Mouse (Mus musculus) embryonic fibroblast, embryonic 13.5 days (primary cell): ENCODE data around the gene Hoxa13. TPM values are rescaled to one million over a fixed set of nuclear protein-coding genes. Genes with fewer than 3 reads are reported as not detected.

ENCODE experiments used
- H3K27ac ChIP-seq: 2 replicates; pipeline ENCODE4 v1.5.1; 2012; ENCODE audit warnings: low read length, control low read depth, inconsistent platforms; ENCODE audit not compliant: insufficient read depth
- H3K4me1 ChIP-seq: 2 replicates; pipeline ENCODE4 v1.6.1; 2011; ENCODE audit warnings: low read length; ENCODE audit not compliant: control insufficient read depth, insufficient read depth
- H3K4me3 ChIP-seq: 2 replicates; pipeline ENCODE4 v1.5.1; 2011; ENCODE audit warnings: mild to moderate bottlenecking, control low read depth, low read length; ENCODE audit not compliant: insufficient read depth
- CTCF ChIP-seq: IDR thresholded peaks from 2 replicates; pipeline ENCODE4 v1.5.1; 2011; ENCODE audit warnings: mild to moderate bottlenecking, control low read depth, low read length, moderate library complexity, borderline replicate concordance; ENCODE audit not compliant: insufficient read depth
- POLR2A ChIP-seq: IDR thresholded peaks from 2 replicates; pipeline ENCODE4 v1.6.1; 2011; ENCODE audit warnings: low read depth, mild to moderate bottlenecking, control low read depth, low read length, moderate library complexity
- polyA plus RNA-seq: library from polyadenylated mRNA; stranded (reverse); fragments of >200 nt; gene quantifications from 2 replicates; pipeline ENCODE4 v1.2.4, GENCODE M21; 2011; ENCODE audit warnings: low read depth; ENCODE audit not compliant: missing spikeins, insufficient read length

The Hoxa13 gene
- polyA plus RNA-seq, 1 experiment: 5.0 TPM

DNA sequence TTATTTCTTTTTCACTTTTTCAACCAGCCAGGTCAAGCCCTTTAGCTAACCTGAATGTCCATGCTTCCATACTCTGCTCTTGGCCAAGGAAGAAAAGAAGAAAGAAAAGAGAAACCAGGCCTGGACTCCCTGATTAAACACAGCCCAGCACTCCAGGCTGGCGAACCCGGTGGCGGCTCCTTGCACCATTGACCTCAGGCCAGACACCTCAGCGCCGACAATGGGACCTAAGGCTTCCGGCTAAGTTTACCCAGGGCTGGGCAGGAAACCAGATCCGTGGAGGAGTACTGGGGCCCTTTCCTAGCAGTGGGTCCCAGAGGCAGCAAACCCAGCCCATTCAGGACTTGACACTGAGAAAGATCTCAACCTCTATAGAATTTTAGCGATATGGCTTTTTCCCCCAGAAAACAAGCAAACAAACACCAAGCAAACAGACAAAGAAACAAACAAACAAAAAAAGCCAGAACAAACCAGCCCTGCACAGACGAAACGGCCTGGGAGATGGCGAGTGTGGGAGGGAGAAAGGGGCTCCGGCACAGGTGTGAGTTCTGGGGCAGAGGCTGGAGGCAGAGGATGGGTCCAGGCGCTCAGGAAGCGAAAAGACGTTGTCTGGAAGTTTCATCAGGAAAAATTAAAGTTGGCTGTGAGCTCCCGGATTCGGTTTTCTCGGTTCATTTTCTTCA is 28.7 kb downstream of the Hoxa13 start:
- Histone ChIP-seq H3K4me3 (peak overlapping the region; percentile 52), H3K27ac (peak overlapping the region; percentile 38; the same call in 1 of the 2 replicates), H3K4me1 (no peaks in the 10 kb centered on the region)
- TF ChIP-seq CTCF: no peak
- no peak for TF ChIP-seq POLR2A

DNA sequence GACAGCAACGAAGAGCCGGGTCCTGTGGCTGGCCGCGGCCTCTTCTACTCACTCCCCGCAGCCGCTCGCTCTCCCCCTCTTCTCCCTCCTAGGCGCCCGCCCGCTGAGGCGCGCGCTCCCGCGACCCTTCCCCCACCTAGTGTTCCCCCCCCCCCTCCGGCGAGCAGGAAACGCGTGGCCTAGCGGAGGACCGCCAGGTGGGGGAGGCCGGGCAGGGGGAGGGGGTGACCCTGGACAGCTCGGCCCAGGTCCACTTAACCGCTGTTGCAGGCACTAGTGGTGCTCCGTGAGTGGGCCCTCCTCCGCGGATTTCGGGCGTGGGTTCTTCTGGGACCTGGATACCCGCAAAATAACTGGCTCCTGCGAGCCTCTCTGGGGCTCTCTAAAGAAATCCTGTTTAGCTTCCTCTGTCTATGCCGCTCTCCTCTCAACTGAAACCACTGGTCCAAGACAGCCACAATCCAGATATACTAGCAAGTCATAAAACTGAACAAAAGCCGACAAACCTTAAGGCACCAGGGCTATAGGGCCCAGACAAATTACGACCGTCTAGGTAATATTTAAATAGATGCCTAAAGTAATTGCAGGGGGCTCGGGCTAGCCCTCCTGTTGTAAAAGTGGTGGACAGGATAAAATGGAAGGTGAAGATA is 30.0 kb downstream of the Hoxa13 start, which contains the start of gene Hoxa9:
Gene Hoxa9 (minus strand): TSS at position 574 of the 650 bp plus-strand sequence.
- TF ChIP-seq POLR2A (no peak), CTCF (no peak)
- H3K4me3 ChIP-seq: peak within 1 kb of the TSS; percentile 52
- H3K4me1 ChIP-seq: no peaks in the 10 kb centered on the region
- peak within 1 kb of the TSS; percentile 55 for H3K27ac ChIP-seq

DNA sequence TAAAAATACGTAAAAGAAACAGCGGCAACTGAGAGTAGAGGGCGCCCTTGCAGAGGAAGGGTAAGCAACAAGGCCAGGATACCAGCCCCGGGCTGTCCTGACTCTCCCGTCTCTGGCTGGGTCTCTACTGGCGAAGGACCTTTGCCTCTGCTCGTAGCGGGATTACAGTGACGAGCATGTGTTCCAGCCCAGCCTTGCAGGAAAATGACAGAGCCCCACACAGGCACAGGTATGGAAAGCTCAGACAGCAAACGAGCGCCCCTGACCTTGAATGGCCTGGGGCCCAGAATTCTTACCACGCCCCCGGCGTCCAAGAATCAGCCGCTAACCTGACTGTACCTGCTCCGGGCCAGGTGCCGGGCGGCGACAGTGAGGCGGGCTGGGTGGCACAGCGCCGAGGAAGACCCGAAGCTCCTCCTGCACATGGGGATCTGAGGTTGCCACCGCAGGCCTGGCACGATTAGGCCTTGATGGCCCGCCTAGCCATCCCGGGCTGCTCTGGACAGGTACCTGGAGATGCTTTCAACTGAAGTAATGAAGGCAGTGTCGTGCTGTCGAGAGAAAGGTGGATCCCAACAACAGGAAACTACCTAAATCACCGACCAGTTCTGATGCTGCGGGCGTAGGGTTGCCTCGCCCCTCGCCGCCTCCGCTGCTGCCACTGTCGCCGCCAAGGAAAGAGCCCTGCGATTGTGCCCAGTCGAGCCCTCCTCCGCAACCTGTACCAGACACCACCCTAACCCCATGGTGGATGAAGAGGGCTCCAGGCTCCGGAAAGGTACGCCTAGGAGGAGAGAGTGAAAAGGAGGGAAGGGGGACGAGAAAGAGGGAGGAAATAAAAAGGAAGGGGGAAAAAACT is 30.9 kb downstream of the Hoxa13 start:
- no peaks in the 10 kb centered on the region for H3K4me1 ChIP-seq
- H3K4me3 ChIP-seq: peak overlapping the region; percentile 42
- TF ChIP-seq POLR2A (no peak), CTCF (no peak)
- H3K27ac ChIP-seq: peak overlapping the region; percentile 30; the same call in 1 of the 2 replicates

DNA sequence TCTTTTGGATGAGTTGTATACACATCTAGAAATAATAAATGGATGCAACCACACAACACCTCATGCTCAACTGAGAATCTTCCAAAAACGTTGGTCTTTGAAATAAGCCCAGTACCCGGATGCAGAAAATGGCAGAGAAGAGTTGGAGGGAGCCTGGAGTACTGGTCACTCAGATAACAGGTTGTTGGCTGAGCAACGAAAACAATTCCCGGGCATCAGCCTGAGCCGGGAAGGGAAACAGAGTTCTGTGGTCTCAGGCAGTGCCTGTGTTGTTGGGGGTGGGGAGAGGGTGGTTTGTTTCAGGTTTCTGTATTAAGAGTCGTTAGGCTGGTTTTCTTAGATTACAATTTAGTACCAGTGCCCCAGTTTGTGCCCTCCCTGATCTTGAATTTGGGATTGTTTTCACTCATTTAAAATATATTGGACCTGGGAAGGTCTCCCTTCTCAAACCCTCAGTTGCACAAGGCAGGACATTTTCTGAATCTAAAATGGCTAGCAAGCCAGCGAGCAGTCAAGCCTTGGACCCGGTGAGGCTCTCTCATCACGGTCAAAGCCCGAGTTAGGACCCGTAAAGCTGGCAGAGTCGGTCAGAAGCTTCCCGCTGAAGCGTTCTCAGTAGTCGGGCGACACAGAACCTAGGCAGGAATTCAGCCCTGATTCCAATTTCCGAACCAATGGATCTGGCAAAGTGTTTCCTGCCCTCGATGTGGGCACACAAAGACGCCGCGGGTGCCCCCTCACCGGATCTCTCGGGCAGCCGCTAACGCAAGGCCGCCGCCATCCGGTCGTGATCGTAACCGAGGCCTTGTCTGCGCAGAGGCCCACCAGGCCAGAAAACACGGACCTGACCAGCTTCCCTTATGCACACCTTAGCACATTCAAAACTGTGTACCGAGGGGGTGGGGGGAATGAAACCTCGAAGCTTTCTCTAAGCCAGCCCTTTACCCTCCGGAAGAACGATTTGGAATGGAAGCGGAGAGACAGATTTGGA is 31.9 kb downstream of the Hoxa13 start:
- TF ChIP-seq CTCF (no peak), POLR2A (no peak)
- peak overlapping the region; percentile 30 for H3K27ac ChIP-seq
- no peaks in the 10 kb centered on the region for H3K4me1 ChIP-seq
- peak overlapping the region; percentile 42 for H3K4me3 ChIP-seq

DNA sequence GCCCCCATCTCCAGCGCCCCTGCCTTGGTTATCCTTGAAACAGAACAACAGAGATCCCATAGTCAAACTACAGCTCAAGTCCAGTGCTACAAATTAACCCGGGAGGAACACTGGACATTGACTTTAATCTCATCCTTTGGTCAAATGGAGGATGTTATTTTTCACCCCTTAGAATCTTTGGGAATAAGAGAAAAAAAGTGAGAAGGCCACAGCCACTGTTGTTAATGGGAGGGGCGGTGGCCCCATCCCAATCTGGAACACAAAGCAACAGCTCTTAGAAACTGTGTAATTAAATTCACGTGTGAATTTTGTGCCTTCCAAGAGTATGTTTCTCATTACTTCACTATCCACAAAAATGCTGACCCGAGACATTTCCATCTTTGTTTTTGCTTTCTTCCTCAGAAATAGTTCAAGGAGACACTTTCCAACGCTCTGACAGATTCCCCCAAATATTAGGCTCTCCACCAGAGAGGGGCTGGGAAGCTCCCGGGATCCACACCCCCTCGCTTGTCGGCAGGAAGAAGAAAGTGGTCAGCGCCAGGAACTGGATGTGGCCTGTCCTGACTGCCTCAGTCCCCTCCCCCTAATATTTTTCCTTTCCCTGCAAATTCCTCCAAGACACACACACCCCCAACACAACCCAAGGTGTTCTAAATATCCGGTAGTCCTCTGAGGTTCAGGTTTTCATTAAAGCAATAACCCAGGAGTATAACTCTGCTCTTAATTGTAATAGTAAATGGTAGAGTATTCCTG is 33.0 kb downstream of the Hoxa13 start:
- Histone ChIP-seq H3K4me3 (no peak overlapping the region; the same call in 1 of the 2 replicates), H3K27ac (peak overlapping the region; percentile 72), H3K4me1 (no peaks in the 10 kb centered on the region)
- TF ChIP-seq CTCF (no peak), POLR2A (no peak)

DNA sequence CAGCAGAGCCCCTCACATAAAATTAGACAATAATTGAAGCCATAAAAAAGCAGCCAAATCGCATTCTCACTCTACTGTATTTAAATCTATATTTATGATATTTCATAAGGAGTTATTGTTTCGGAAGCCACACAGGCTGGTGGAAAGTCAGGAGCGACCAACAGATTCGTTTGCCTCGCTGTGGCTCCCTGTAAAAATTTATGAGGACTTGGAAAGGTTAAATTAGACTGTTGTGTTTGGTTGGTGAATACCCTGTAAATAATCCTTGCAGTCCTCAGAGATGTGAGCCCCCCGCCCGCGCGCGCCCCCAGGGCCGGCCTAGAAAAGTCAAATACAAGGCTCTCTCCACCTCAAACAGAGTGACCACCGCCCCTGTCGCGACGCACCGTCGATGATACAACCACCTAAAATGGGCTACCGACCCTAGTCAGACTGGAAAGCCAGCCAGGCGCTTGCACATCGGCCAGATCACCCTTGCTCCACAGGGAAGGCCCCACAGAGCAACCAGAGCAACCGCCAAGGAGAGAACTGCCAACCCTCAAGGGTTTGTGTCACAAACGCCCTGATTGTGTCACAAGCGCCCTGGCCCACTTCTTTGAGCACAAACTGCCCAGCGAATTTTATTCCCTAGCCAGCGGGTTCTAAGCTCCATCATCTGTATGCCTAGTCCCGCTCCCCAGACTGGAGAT is 34.0 kb downstream of the Hoxa13 start:
- H3K27ac ChIP-seq: peak overlapping the region; percentile 60
- TF ChIP-seq CTCF: no peak
- no peak for TF ChIP-seq POLR2A
- peak overlapping the region; percentile 28 for H3K4me3 ChIP-seq

DNA sequence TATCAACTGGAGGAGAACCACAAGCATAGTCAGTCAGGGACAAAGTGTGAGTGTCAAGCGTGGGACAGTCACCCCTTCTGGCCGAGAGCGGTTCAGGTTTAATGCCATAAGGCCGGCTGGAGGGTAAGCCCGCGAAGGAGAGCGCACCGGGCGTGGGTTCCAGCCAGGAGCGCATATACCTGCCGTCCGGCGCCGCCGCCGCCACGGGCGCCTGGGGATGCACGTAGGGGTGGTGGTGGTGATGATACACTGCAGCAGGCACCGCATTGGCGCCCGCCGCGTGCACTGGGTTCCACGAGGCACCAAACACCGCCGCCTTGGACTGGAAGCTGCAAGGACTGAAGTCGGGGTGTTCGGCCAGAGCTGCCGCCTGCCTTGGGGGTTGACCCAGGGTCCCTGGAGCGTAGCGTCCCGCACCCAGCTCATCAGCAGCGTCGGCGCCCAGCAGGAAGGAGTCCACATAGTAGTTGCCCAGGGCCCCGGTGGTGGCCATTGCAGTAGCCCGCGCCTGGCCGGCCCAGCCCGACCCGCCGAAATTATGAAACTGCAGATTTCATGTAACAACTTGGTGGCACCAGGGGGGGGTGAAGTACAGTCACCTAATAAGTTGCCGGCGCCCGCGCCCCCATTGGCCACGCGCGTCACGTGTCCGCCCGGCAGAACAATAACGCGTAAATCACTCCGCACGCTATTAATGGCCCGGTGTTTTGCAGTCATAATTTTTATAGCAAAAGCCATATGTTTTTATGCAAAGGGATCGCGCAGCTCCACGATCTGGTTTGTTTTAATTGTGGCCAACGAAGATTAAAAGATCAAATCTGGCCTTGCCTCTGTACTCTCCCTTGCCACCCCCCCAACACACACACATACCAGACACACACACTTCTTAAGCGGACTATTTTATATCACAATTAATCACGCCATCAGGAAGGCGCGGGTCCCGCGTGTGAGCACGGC is 34.8 kb downstream of the Hoxa13 start:
- no peak for TF ChIP-seq CTCF
- peak; percentile 43 for TF ChIP-seq POLR2A
- Histone ChIP-seq H3K27ac (peak overlapping the region; percentile 66), H3K4me1 (no peaks in the 10 kb centered on the region), H3K4me3 (peak overlapping the region; percentile 74)

More for the DNA sequence above, 34.0 kb downstream of the Hoxa13 start:
- no peaks in the 10 kb centered on the region for H3K4me1 ChIP-seq
